Mouse (Mus musculus): Measurements from ENCODE around the gene Lgmn. TPM values are rescaled to one million over a fixed set of nuclear protein-coding genes. Genes with fewer than 3 reads are reported as not detected.

Gene Lgmn
- polyA plus RNA-seq, 3 experiments from 2014 or later: 14.6 to 15.5 (median 15.4) TPM

- no peak for ATAC-seq
Measured at GRCm38 (mm10) chr12:102345031-102345815, 94.4 kb downstream of the Lgmn start.

Other genes starting within 250 kb of the Lgmn start
- 10 to 100 TPM; 45.7 to 59.8 (median 53.3) TPM for gene Rin3, start 156.8 kb downstream of the Lgmn start, polyA plus RNA-seq (2017; shearing (Covaris generic))
- gene Golga5, start 29.3 kb upstream of the Lgmn start, polyA plus RNA-seq (2017; shearing (Covaris generic)): 10 to 100 TPM; 24.8 to 26.8 (median 25.1) TPM
- under 1 TPM in 1 of 3 experiments, not detected in 2; 0.47 TPM for gene Chga, start 115.2 kb upstream of the Lgmn start, polyA plus RNA-seq (2017; shearing (Covaris generic))